Mouse (Mus musculus) lung, embryonic 14.5 days (tissue): ENCODE measurements around the gene Bcl7a. TPM values are rescaled to one million over a fixed set of nuclear protein-coding genes. Genes with fewer than 3 reads are reported as not detected.

Experiments used
- ATAC-seq: fragments of 200-750 bp; cut with Nextera tagmentation; 2 replicates; pipeline ENCODE4 v1.8.0; 2017; ENCODE audit warnings: mild to moderate bottlenecking, moderate TSS enrichment, moderate library complexity; ENCODE audit not compliant: insufficient read depth
- DNase-seq: peaks from one replicate; pipeline ENCODE4 v3.0.0-alpha.2; 2015
- H3K27ac ChIP-seq: fragments of 300-500 bp; sonication (generic); 2 replicates; pipeline ENCODE4 v1.5.1; 2014; ENCODE audit warnings: low read depth, mild to moderate bottlenecking, moderate library complexity
- H3K27me3 ChIP-seq: fragments of 300-500 bp; sonication (generic); 2 replicates; pipeline ENCODE4 v1.6.1; 2014; ENCODE audit warnings: low read length, control low read depth; ENCODE audit not compliant: insufficient read depth
- H3K36me3 ChIP-seq: fragments of 300-500 bp; sonication (generic); 2 replicates; pipeline ENCODE4 v1.6.1; 2014; ENCODE audit warnings: control low read depth; ENCODE audit not compliant: insufficient read depth
- H3K4me1 ChIP-seq: fragments of 300-500 bp; sonication (generic); 2 replicates; pipeline ENCODE4 v1.6.1; 2014; ENCODE audit warnings: antibody characterized with exemption, control low read depth; ENCODE audit not compliant: insufficient read depth
- H3K4me2 ChIP-seq: fragments of 300-500 bp; sonication (generic); 2 replicates; pipeline ENCODE4 v1.6.1; 2014; ENCODE audit warnings: mild to moderate bottlenecking
- H3K4me3 ChIP-seq: fragments of 300-500 bp; sonication (generic); 2 replicates; pipeline ENCODE4 v1.5.1; 2014; ENCODE audit warnings: low read depth, low read length
- H3K9ac ChIP-seq: fragments of 300-500 bp; sonication (generic); 2 replicates; pipeline ENCODE4 v1.6.1; 2014
- H3K9me3 ChIP-seq: fragments of 300-500 bp; sonication (generic); 2 replicates; pipeline ENCODE4 v1.6.1; 2016; ENCODE audit warnings: low read depth, low read length, control low read depth
- CTCF ChIP-seq: IDR thresholded peaks from 2 replicates; pipeline ENCODE4 v1.5.1; 2016; ENCODE audit warnings: antibody characterized with exemption, low read depth
- WGBS: fragments of 180-500 bp; shearing (Covaris S2); extraction: QIAGEN DNeasy Blood & Tissue Kit; methylation state at CpG from one replicate; pipeline ENCODE4 v1.1.7; 2014; 5-methylcytosine and 5-hydroxymethylcytosine counted together
- polyA plus RNA-seq: library from polyadenylated mRNA; unstranded; fragments of >200 nt; fragmentation: Nextera tagmentation; extraction: Ambion mirVana; gene quantifications from 2 replicates; pipeline ENCODE4 v1.2.1, GENCODE M21; 2014

Bcl7a gene
- polyA plus RNA-seq, 1 experiment from 2014 or later, result 24.9 TPM

- WGBS, result 94% methylated on average over 4 of the region's 4 CpGs
- Histone ChIP-seq H3K4me1 (no peaks in the 10 kb centered on the region), H3K9ac (no peak overlapping the region), H3K27ac (no peak overlapping the region), H3K27me3 (no peaks in the 10 kb centered on the region), H3K9me3 (no peaks in the 10 kb centered on the region), H3K36me3 (peaks cover 92% of the 10 kb centered on the region), H3K4me3 (no peak overlapping the region), H3K4me2 (no peak overlapping the region)
- no peak for ATAC-seq
- DNase-seq, result no peak
- TF ChIP-seq CTCF, result no peak
These were observed 19.3 kb downstream of the Bcl7a start for GRCm38 (mm10) chr5:123362911-123363310.

- TF ChIP-seq CTCF, result no peak
- Histone ChIP-seq H3K9ac (no peak overlapping the region), H3K4me2 (no peak overlapping the region), H3K36me3 (peaks cover 82% of the 10 kb centered on the region), H3K27ac (no peak overlapping the region), H3K4me3 (no peak overlapping the region), H3K27me3 (no peaks in the 10 kb centered on the region), H3K4me1 (no peaks in the 10 kb centered on the region), H3K9me3 (no peaks in the 10 kb centered on the region)
- WGBS, result 73% methylated on average over 11 of the region's 11 CpGs
- DNase-seq (peak; percentile 41), ATAC-seq (no peak)
These were observed 20.8 kb downstream of the Bcl7a start for GRCm38 (mm10) chr5:123364302-123364971.

GRCm38 (mm10) chr5:123368869-123369488, 25.3 kb downstream of the Bcl7a start:
- 78% methylated on average over 13 of the region's 13 CpGs for WGBS
- H3K27ac ChIP-seq, result no peak overlapping the region
- ATAC-seq (peak; percentile 35; the same call in 1 of the 2 replicates), DNase-seq (peak; percentile 82)
- H3K4me3 ChIP-seq, result no peak overlapping the region
- H3K4me1 ChIP-seq, result no peaks in the 10 kb centered on the region
- peak; percentile 95 for TF ChIP-seq CTCF
- H3K9ac ChIP-seq, result no peak overlapping the region
- H3K4me2 ChIP-seq, result no peak overlapping the region
- no peaks in the 10 kb centered on the region for H3K9me3 ChIP-seq
- peaks cover 79% of the 10 kb centered on the region for H3K36me3 ChIP-seq
- H3K27me3 ChIP-seq, result no peaks in the 10 kb centered on the region

GRCm38 (mm10) chr5:123370049-123370448, 26.4 kb downstream of the Bcl7a start:
- H3K9ac ChIP-seq, result no peak overlapping the region
- no peaks in the 10 kb centered on the region for H3K9me3 ChIP-seq
- peaks cover 72% of the 10 kb centered on the region for H3K36me3 ChIP-seq
- ATAC-seq (no peak), DNase-seq (no peak)
- TF ChIP-seq CTCF, result no peak
- H3K4me1 ChIP-seq, result no peaks in the 10 kb centered on the region
- H3K4me3 ChIP-seq, result no peak overlapping the region
- WGBS, result 88% methylated on average over 5 of the region's 5 CpGs
- no peaks in the 10 kb centered on the region for H3K27me3 ChIP-seq
- H3K27ac ChIP-seq, result no peak overlapping the region
- no peak overlapping the region for H3K4me2 ChIP-seq

- H3K4me1 ChIP-seq, result peaks cover 5% of the 10 kb centered on the region; the same call in 1 of the 2 replicates
- peaks cover 39% of the 10 kb centered on the region for H3K36me3 ChIP-seq
- H3K27me3 ChIP-seq, result no peaks in the 10 kb centered on the region
- H3K27ac ChIP-seq, result no peak overlapping the region
- TF ChIP-seq CTCF, result no peak
- WGBS, result 87% methylated on average over 10 of the region's 10 CpGs
- no peak overlapping the region for H3K4me2 ChIP-seq
- no peaks in the 10 kb centered on the region for H3K9me3 ChIP-seq
- DNase-seq (no peak), ATAC-seq (no peak)
- no peak overlapping the region for H3K4me3 ChIP-seq
- no peak overlapping the region for H3K9ac ChIP-seq
These were observed 31.6 kb downstream of the Bcl7a start for GRCm38 (mm10) chr5:123375262-123375661.

GRCm38 (mm10) chr5:123375793-123376452, 32.3 kb downstream of the Bcl7a start:
- Histone ChIP-seq H3K9ac (no peak overlapping the region), H3K9me3 (no peaks in the 10 kb centered on the region), H3K27me3 (no peaks in the 10 kb centered on the region), H3K4me1 (peaks cover 5% of the 10 kb centered on the region; the same call in 1 of the 2 replicates), H3K27ac (peak overlapping the region; percentile 28; the same call in 1 of the 2 replicates), H3K4me2 (no peak overlapping the region; the same call in 1 of the 2 replicates), H3K36me3 (peaks cover 32% of the 10 kb centered on the region), H3K4me3 (no peak overlapping the region)
- ATAC-seq (no peak; the same call in 1 of the 2 replicates), DNase-seq (no peak)
- WGBS, result 81% methylated on average over 6 of the region's 6 CpGs
- TF ChIP-seq CTCF, result no peak

GRCm38 (mm10) chr5:123376569-123376968, 32.9 kb downstream of the Bcl7a start:
- H3K36me3 ChIP-seq, result peaks cover 26% of the 10 kb centered on the region
- no peak overlapping the region for H3K9ac ChIP-seq
- H3K27ac ChIP-seq, result peak overlapping the region; percentile 28; the same call in 1 of the 2 replicates
- H3K27me3 ChIP-seq, result 0 out of 2 replicates have a peak, but pooled peaks cover 2% of the 10 kb centered on the region
- no peak for TF ChIP-seq CTCF
- DNase-seq (peak; percentile 92), ATAC-seq (peak; percentile 64)
- no peaks in the 10 kb centered on the region for H3K9me3 ChIP-seq
- peak overlapping the region; percentile 19 for H3K4me2 ChIP-seq
- H3K4me3 ChIP-seq, result no peak overlapping the region
- WGBS, result 19% methylated on average over 10 of the region's 10 CpGs
- peaks cover 5% of the 10 kb centered on the region; the same call in 1 of the 2 replicates for H3K4me1 ChIP-seq
